Mouse (Mus musculus) forebrain, postnatal 0 days (tissue): ENCODE measurements around the gene Retreg2. TPM values are rescaled to one million over a fixed set of nuclear protein-coding genes. Genes with fewer than 3 reads are reported as not detected.

Source experiments
- ATAC-seq: fragments of 200-750 bp; cut with Nextera tagmentation; 2 replicates; pipeline ENCODE4 v1.8.0; 2017; ENCODE audit warnings: mild to moderate bottlenecking, moderate library complexity
- DNase-seq: peaks from one replicate; pipeline ENCODE4 v3.0.0-alpha.2; 2015
- H3K27ac ChIP-seq: fragments of 300-500 bp; sonication (generic); 2 replicates; pipeline ENCODE4 v1.5.1; 2014; ENCODE audit warnings: low read depth, mild to moderate bottlenecking, antibody characterized with exemption, low read length, moderate library complexity, mixed read lengths
- H3K27me3 ChIP-seq: fragments of 300-500 bp; sonication (generic); 2 replicates; pipeline ENCODE4 v1.6.1; 2014; ENCODE audit warnings: mild to moderate bottlenecking, low read length, mixed read lengths; ENCODE audit not compliant: insufficient read depth
- H3K36me3 ChIP-seq: fragments of 300-500 bp; sonication (generic); 2 replicates; pipeline ENCODE4 v1.6.1; 2014; ENCODE audit warnings: mild to moderate bottlenecking, moderate library complexity; ENCODE audit not compliant: insufficient read depth
- H3K4me1 ChIP-seq: fragments of 300-500 bp; sonication (generic); 2 replicates; pipeline ENCODE4 v1.6.1; 2014; ENCODE audit warnings: antibody characterized with exemption; ENCODE audit not compliant: insufficient read depth
- H3K4me2 ChIP-seq: fragments of 300-500 bp; sonication (generic); 2 replicates; pipeline ENCODE4 v1.6.1; 2014; ENCODE audit warnings: low read depth, mild to moderate bottlenecking, moderate library complexity
- H3K4me3 ChIP-seq: fragments of 300-500 bp; sonication (generic); 2 replicates; pipeline ENCODE4 v1.5.1; 2014; ENCODE audit warnings: low read depth, low read length, mixed read lengths
- H3K9ac ChIP-seq: fragments of 300-500 bp; sonication (generic); 2 replicates; pipeline ENCODE4 v1.6.1; 2014; ENCODE audit warnings: mild to moderate bottlenecking
- H3K9me3 ChIP-seq: fragments of 300-500 bp; sonication (generic); 2 replicates; pipeline ENCODE4 v1.6.1; 2016; ENCODE audit warnings: low read length
- CTCF ChIP-seq: sonication (generic); IDR thresholded peaks from 2 replicates; pipeline ENCODE4 v1.5.1; 2016; ENCODE audit warnings: antibody characterized with exemption, control low read depth, low read depth
- WGBS: fragments of 180-500 bp; shearing (Covaris S2); extraction: QIAGEN DNeasy Blood & Tissue Kit; methylation state at CpG from one replicate; pipeline ENCODE4 v1.1.7; 2014; 5-methylcytosine and 5-hydroxymethylcytosine counted together
- polyA plus RNA-seq: library from polyadenylated mRNA; unstranded; fragments of >200 nt; fragmentation: Nextera tagmentation; extraction: Ambion mirVana; gene quantifications from 2 replicates; pipeline ENCODE4 v1.2.1, GENCODE M21; 2015
- total RNA-seq: library from RNA; depleted of rRNA; stranded (reverse); fragments of >200 nt; gene quantifications from 2 replicates; pipeline ENCODE4 v1.2.3, GENCODE M21; 2014

Gene Retreg2
- total and polyA plus RNA-seq, 2 experiments from 2014 or later = 121 to 181 TPM

DNA sequence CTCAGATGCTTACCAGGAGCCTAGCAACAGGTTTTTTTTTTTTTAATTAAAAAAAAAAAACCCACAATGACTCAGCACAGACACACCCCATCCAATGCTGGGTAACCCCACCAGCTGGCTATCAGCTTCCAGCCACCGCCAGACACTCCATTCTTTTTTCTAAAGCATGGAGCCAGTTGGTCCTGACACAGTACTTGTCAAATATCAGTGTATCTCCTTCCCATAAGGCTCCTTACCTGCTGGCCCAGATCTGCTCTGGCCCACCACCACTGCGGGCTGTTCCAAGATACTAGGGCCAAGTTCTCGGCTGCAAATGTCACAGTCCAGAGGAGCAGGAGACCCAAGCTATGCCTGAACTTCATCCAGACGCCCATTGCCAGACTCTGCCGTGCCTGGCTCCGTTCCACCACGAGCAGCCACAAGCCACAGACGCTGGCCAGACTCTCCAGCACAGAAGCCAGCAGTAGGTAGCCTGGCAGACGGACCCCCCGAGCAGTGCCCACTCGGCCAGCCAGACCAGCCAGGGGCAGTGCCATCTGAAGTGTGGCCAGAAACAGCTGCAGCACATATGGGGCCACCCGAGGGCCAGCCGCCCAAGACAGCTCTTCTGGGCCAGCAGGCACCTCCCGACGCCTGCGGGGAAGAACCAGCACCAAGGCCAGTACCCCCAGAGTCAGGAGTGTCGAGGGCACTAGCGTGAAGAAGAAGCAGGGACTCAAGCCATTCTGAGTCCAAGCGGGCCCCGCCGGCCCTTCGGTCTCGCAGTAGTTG lies 36.9 kb downstream of the Retreg2 start:
- peak; percentile 60 for DNase-seq
- H3K27ac ChIP-seq = peak overlapping the region; percentile 50; the same call in 1 of the 2 replicates
- H3K9ac ChIP-seq = peak overlapping the region; percentile 64
- peak overlapping the region; percentile 100 for H3K4me2 ChIP-seq
- peaks cover 57% of the 10 kb centered on the region for H3K36me3 ChIP-seq
- ATAC-seq = peak; percentile 25
- no peak for TF ChIP-seq CTCF
- 5% methylated on average over 23 of the region's 23 CpGs for WGBS
- H3K27me3 ChIP-seq = no peaks in the 10 kb centered on the region
- peak overlapping the region; percentile 58 for H3K4me3 ChIP-seq
- H3K4me1 ChIP-seq = peaks cover 14% of the 10 kb centered on the region
- no peaks in the 10 kb centered on the region for H3K9me3 ChIP-seq

DNA sequence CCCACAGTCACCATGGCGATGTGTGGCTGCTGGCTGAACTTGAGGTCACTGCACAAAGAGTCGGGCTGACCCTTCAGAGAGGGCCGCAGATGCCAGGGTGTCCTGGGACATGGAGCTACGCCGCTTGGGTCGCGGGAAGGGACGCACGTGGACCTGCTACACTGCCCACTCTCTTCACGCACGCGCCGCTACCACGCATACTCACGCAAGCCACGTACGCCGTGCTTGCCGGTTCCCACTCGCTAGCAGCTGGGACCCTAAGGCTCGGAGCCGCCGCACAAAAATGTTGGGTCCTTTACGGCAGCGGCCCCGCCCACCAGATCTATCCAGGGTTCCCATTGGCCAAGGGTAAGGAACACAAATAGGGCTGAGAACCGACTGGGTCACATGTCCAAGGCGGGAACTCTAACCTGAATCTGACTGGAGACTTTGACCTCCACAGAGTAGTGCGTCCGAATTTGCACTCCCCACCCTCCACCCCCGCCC lies 37.6 kb downstream of the Retreg2 start, which contains the start of gene Abcb6:
Abcb6 (minus strand) TSS at position 288 of the 486 bp plus-strand sequence.
- Histone ChIP-seq H3K27ac (peak within 1 kb of the TSS; percentile 50; the same call in 1 of the 2 replicates), H3K36me3 (peaks cover 58% of the 10 kb centered on the region), H3K9ac (peak within 1 kb of the TSS; percentile 64), H3K27me3 (no peaks in the 10 kb centered on the region), H3K4me3 (peak within 1 kb of the TSS; percentile 58), H3K4me1 (peaks cover 14% of the 10 kb centered on the region), H3K9me3 (no peaks in the 10 kb centered on the region), H3K4me2 (peak within 1 kb of the TSS; percentile 100)
- TF ChIP-seq CTCF = no peak
- ATAC-seq = peak; percentile 98
- 3% methylated on average over 31 of the region's 31 CpGs for WGBS
- DNase-seq = peak; percentile 96

DNA sequence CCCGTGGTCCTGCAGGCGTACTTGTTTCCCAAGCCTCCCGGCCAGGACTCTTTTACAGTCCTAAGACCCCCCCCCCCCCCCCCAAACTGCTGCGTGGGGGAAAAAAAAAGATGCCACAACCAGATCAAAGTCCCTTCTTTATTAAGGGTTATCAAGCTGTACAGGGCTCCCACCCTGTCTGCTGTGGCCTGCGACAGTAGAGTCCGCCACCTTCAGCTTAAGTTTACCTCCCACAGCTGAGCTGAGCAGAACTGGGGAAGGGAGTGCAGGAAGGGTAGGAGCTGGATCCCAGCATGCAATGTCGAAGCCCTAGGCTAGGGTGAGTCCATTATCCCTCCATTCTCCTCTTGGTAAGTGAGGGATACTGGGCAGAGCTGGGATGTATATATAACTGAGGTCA lies 38.2 kb downstream of the Retreg2 start:
- Histone ChIP-seq H3K4me1 (peaks cover 14% of the 10 kb centered on the region), H3K9ac (no peak overlapping the region), H3K36me3 (peaks cover 58% of the 10 kb centered on the region), H3K27me3 (no peaks in the 10 kb centered on the region), H3K4me2 (peak overlapping the region; percentile 100), H3K9me3 (no peaks in the 10 kb centered on the region), H3K27ac (no peak overlapping the region), H3K4me3 (peak overlapping the region; percentile 58)
- DNase-seq (no peak), ATAC-seq (no peak)
- 39% methylated on average over 7 of the region's 7 CpGs for WGBS
- TF ChIP-seq CTCF = no peak

DNA sequence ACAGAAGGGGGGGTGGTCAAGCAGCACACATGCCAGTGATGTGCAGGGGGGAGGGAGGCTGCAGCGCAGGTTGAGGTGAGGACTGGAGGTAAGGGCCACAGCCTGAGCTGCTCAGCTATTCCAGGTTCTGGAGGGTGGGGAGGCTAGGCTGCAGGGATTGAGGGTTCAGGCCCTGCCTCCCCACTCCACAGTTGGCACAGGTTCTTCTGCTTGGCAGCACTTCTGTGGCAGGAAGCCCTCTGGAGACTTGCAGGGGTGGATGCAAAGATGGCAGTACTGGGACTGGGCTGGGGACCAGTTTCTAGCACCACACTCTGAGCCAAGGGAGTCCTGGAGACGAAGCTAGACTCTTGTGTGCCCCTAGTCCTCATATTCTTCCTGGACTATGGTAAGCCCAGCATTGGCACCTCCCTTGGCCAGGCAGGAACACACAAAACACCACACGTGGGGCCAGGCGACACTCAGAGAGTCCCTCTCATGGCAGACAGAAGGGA lies 38.8 kb downstream of the Retreg2 start:
- peaks cover 59% of the 10 kb centered on the region for H3K36me3 ChIP-seq

DNA sequence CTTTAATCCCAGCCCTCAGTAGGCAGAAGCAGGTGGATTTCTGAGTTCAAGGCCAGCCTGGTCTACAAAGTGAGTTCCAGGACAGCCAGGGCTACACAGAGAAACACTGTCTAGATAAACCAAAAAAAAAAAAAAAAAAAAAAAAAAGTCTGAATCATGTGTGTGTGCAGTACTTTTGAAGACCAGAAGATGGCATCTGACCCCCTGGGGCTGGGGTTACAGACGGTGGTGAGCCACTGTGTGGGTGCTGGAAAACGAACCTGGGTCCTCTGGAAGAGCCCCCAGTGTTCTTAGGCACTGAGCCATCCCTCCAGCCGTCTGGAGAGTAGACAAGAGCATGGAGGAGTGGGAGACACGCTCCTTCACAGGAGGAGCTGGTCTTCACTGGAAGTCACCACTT lies 39.6 kb downstream of the Retreg2 start:
- Histone ChIP-seq H3K4me2 (no peak overlapping the region), H3K9ac (no peak overlapping the region), H3K4me1 (peaks cover 14% of the 10 kb centered on the region), H3K27ac (no peak overlapping the region), H3K36me3 (peaks cover 60% of the 10 kb centered on the region), H3K9me3 (no peaks in the 10 kb centered on the region), H3K27me3 (no peaks in the 10 kb centered on the region), H3K4me3 (no peak overlapping the region)
- 77% methylated on average over 4 of the region's 4 CpGs for WGBS
- ATAC-seq (no peak), DNase-seq (no peak)
- TF ChIP-seq CTCF = peak; percentile 21; the same call in 1 of the 2 replicates

More for the DNA sequence above, 38.8 kb downstream of the Retreg2 start:
- Histone ChIP-seq H3K27ac (no peak overlapping the region), H3K27me3 (no peaks in the 10 kb centered on the region), H3K4me1 (peaks cover 14% of the 10 kb centered on the region), H3K9me3 (no peaks in the 10 kb centered on the region), H3K4me2 (no peak overlapping the region), H3K4me3 (no peak overlapping the region), H3K9ac (no peak overlapping the region)
- no peak for ATAC-seq
- no peak for DNase-seq
- TF ChIP-seq CTCF = no peak
- WGBS = 74% methylated on average over 4 of the region's 4 CpGs

DNA sequence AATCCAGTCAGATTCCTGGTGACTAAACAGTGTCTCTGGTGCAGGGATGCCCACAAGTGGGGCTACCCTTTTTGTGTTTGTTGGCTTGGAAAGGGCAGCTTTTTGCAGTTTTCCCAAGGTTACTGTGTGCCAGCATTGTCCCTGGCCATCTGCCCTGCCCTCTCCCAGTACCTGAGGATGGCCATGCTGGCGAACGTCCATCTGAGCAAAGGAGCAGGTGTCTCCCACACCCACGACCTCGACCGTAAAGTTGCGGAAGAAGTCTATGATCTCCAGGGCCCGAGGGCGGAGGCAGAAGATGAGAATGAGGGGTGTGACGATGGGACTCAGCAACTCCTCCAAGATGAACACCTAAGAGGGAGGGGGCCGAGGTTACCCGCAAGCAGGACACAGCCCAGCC lies 42.9 kb downstream of the Retreg2 start:
- H3K9ac ChIP-seq = no peak overlapping the region
- H3K4me2 ChIP-seq = no peak overlapping the region
- H3K27ac ChIP-seq = no peak overlapping the region
- no peaks in the 10 kb centered on the region for H3K27me3 ChIP-seq
- WGBS = 88% methylated on average over 11 of the region's 11 CpGs
- peaks cover 78% of the 10 kb centered on the region for H3K36me3 ChIP-seq
- H3K9me3 ChIP-seq = no peaks in the 10 kb centered on the region
- no peak for DNase-seq
- peaks cover 1% of the 10 kb centered on the region; the same call in 1 of the 2 replicates for H3K4me1 ChIP-seq
- ATAC-seq = no peak
- TF ChIP-seq CTCF = no peak
- no peak overlapping the region for H3K4me3 ChIP-seq

DNA sequence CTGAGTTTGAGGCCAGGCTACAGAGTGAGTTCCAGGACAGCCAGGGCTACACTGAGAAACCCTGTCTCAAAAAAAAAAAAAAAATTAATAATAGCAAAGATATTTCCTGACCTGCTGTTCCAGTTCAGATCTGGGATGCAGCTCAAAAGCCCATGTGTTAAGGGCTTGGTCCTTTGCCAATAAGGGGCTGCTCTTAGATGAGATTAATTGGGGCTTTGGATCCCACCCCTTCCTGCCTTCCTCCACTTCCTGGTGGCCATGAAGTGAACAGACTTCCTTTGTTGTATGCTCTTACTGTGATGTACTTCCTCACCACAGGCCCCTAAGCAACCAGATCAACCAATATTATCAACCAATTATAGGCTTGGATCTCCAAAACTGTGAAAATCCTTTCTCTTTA lies 44.5 kb downstream of the Retreg2 start:
- ATAC-seq (no peak), DNase-seq (no peak)
- no peak overlapping the region for H3K27ac ChIP-seq
- H3K36me3 ChIP-seq = peaks cover 71% of the 10 kb centered on the region
- TF ChIP-seq CTCF = no peak
- H3K9me3 ChIP-seq = no peaks in the 10 kb centered on the region
- peaks cover 9% of the 10 kb centered on the region for H3K4me1 ChIP-seq
- H3K27me3 ChIP-seq = no peaks in the 10 kb centered on the region
- no peak overlapping the region for H3K4me3 ChIP-seq
- no peak overlapping the region for H3K4me2 ChIP-seq
- no peak overlapping the region for H3K9ac ChIP-seq
